Mouse (Mus musculus): Measurements from ENCODE around the gene Tenm4. TPM values are rescaled to one million over a fixed set of nuclear protein-coding genes. Genes with fewer than 3 reads are reported as not detected.

Gene Tenm4
- total RNA-seq, 1 experiment = 38.9 TPM

DNA sequence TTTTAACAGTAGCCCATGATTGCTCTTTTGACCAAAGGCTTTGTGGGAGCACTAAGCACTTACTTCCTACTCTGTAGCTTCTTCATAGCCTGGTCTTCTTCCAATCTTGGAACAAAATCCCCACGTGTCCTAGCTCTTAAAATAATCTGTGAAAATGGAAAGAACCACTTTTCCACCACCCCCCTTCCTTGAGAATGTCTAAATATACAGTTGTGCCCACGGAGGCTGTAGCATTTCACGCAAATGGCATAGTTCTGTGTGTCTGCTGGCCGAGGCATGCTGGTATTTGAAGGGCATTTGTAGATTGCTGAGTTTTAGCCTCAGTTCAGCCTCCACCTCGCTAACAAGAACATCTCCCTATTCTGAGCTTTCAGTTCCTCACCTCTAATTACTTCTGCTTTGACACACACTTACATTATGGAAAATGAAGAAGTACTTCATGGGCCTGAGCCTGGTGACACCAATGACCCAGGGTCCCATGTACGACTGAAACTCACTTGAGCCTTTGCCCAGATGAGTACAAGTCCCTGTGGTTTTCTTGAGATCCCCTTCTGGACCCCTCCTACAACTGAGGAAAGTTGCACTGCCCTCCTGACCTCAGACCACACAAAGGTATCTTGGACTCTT is 306.1 kb downstream of the Tenm4 start:
- H3K9ac ChIP-seq (ENCODE audit: insufficient read depth, low read depth, low read length, poor library complexity, severe bottlenecking) = no peak overlapping the region
- TF ChIP-seq CHD2 (IDR thresholded peaks at IDR 0.05; ENCODE audit: low read depth, low read length) = no peak
- no peak for TF ChIP-seq HCFC1 (IDR thresholded peaks at IDR 0.05; ENCODE audit: borderline replicate concordance, insufficient read depth, low read length)
- TF ChIP-seq MAFK (IDR thresholded peaks at IDR 0.05; ENCODE audit: insufficient read depth, low read depth, low read length) = no peak
- no peaks in the 10 kb centered on the region for H3K4me1 ChIP-seq (ENCODE audit: control insufficient read depth in 2 of 2, insufficient read depth in 2 of 2, low read length in 2 of 2, poor library complexity in 1 of 2)
- H3K9me3 ChIP-seq (ENCODE audit: control insufficient read depth, insufficient read depth, low read depth, low read length) = no peaks in the 10 kb centered on the region
- no peak for DNase-seq (ENCODE audit: low read depth, low spot score)
- H3K4me3 ChIP-seq (ENCODE audit: insufficient read depth in 1 of 2, low read depth in 1 of 2, low read length in 2 of 2, poor library complexity in 1 of 2, severe bottlenecking in 1 of 2) = no peak overlapping the region
- no peaks in the 10 kb centered on the region for H3K36me3 ChIP-seq (ENCODE audit: control insufficient read depth, insufficient read depth, low read length, poor library complexity, severe bottlenecking)
- no peak overlapping the region for H3K27ac ChIP-seq (ENCODE audit: insufficient read depth, low read depth, low read length, poor library complexity, severe bottlenecking)
- in situ Hi-C loops (cut with MboI; ENCODE audit: low sequenced_read_pairs in 2 of 2, unreplicated experiment in 2 of 2) = no loop called here

- Histone ChIP-seq H3K4me3 (ENCODE audit: insufficient read depth in 1 of 2, low read depth in 1 of 2, low read length in 2 of 2, poor library complexity in 1 of 2, severe bottlenecking in 1 of 2) (no peak overlapping the region), H3K9ac (ENCODE audit: insufficient read depth, low read depth, low read length, poor library complexity, severe bottlenecking) (no peak overlapping the region), H3K9me3 (ENCODE audit: control insufficient read depth, insufficient read depth, low read depth, low read length) (no peaks in the 10 kb centered on the region), H3K27ac (ENCODE audit: insufficient read depth, low read depth, low read length, poor library complexity, severe bottlenecking) (no peak overlapping the region), H3K36me3 (ENCODE audit: control insufficient read depth, insufficient read depth, low read length, poor library complexity, severe bottlenecking) (no peaks in the 10 kb centered on the region), H3K4me1 (ENCODE audit: control insufficient read depth in 2 of 2, insufficient read depth in 2 of 2, low read length in 2 of 2, poor library complexity in 1 of 2) (no peaks in the 10 kb centered on the region)
- in situ Hi-C loops (cut with MboI; ENCODE audit: low sequenced_read_pairs in 2 of 2, unreplicated experiment in 2 of 2) = no loop called here
- no peak for TF ChIP-seq HCFC1 (IDR thresholded peaks at IDR 0.05; ENCODE audit: borderline replicate concordance, insufficient read depth, low read length)
- no peak for TF ChIP-seq CHD2 (IDR thresholded peaks at IDR 0.05; ENCODE audit: low read depth, low read length)
- no peak for TF ChIP-seq ZC3H11A (IDR thresholded peaks at IDR 0.05; ENCODE audit: borderline replicate concordance, low read depth, low read length)
- TF ChIP-seq ZNF384 (IDR thresholded peaks at IDR 0.05; ENCODE audit: low read depth, low read length) = no peak
- TF ChIP-seq MAFK (IDR thresholded peaks at IDR 0.05; ENCODE audit: insufficient read depth, low read depth, low read length) = no peak
- DNase-seq (ENCODE audit: low read depth, low spot score) = no peak
Observed at GRCm38 (mm10) chr7:96479139-96479538, 308.1 kb downstream of the Tenm4 start.

GRCm38 (mm10) chr7:96480351-96480983 is 309.4 kb downstream of the Tenm4 start:
- Histone ChIP-seq H3K4me3 (ENCODE audit: insufficient read depth in 1 of 2, low read depth in 1 of 2, low read length in 2 of 2, poor library complexity in 1 of 2, severe bottlenecking in 1 of 2) (no peak overlapping the region), H3K36me3 (ENCODE audit: control insufficient read depth, insufficient read depth, low read length, poor library complexity, severe bottlenecking) (no peaks in the 10 kb centered on the region), H3K4me1 (ENCODE audit: control insufficient read depth in 2 of 2, insufficient read depth in 2 of 2, low read length in 2 of 2, poor library complexity in 1 of 2) (no peaks in the 10 kb centered on the region), H3K27ac (ENCODE audit: insufficient read depth, low read depth, low read length, poor library complexity, severe bottlenecking) (no peak overlapping the region), H3K9me3 (ENCODE audit: control insufficient read depth, insufficient read depth, low read depth, low read length) (no peaks in the 10 kb centered on the region), H3K9ac (ENCODE audit: insufficient read depth, low read depth, low read length, poor library complexity, severe bottlenecking) (no peak overlapping the region)
- TF ChIP-seq HCFC1 (IDR thresholded peaks at IDR 0.05; ENCODE audit: borderline replicate concordance, insufficient read depth, low read length) (no peak), MAFK (IDR thresholded peaks at IDR 0.05; ENCODE audit: insufficient read depth, low read depth, low read length) (no peak), CHD2 (IDR thresholded peaks at IDR 0.05; ENCODE audit: low read depth, low read length) (no peak), ZNF384 (IDR thresholded peaks at IDR 0.05; ENCODE audit: low read depth, low read length) (no peak), ZC3H11A (IDR thresholded peaks at IDR 0.05; ENCODE audit: borderline replicate concordance, low read depth, low read length) (no peak)
- no peak for DNase-seq (ENCODE audit: low read depth, low spot score)
- in situ Hi-C loops (cut with MboI; ENCODE audit: low sequenced_read_pairs in 2 of 2, unreplicated experiment in 2 of 2) = no loop called here

DNA sequence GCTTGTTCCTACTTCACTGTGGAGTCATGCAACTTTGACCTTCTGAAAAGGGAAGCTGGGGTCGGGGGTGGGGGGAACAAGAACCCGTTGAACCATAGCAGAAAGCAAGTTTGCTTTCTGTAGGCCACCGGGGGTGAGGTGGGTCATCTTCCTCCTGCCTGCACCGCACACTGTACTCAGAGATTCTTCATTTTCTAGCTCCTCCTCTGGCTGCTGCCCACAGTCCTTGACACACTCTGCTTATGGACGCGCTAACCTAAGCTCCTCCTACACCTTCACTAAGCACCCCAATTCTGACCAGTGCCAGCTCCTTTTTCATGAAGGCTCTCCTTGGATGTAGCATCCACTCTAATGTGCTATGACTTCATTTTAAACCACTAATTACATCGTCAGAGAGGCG is 311.9 kb downstream of the Tenm4 start:
- H3K4me1 ChIP-seq (ENCODE audit: control insufficient read depth in 2 of 2, insufficient read depth in 2 of 2, low read length in 2 of 2, poor library complexity in 1 of 2) = no peaks in the 10 kb centered on the region
- no peak overlapping the region for H3K27ac ChIP-seq (ENCODE audit: insufficient read depth, low read depth, low read length, poor library complexity, severe bottlenecking)
- H3K9me3 ChIP-seq (ENCODE audit: control insufficient read depth, insufficient read depth, low read depth, low read length) = no peaks in the 10 kb centered on the region
- DNase-seq (ENCODE audit: low read depth, low spot score) = no peak
- no peak for TF ChIP-seq CHD2 (IDR thresholded peaks at IDR 0.05; ENCODE audit: low read depth, low read length)
- TF ChIP-seq MAFK (IDR thresholded peaks at IDR 0.05; ENCODE audit: insufficient read depth, low read depth, low read length) = no peak
- TF ChIP-seq HCFC1 (IDR thresholded peaks at IDR 0.05; ENCODE audit: borderline replicate concordance, insufficient read depth, low read length) = no peak
- no peak for TF ChIP-seq ZNF384 (IDR thresholded peaks at IDR 0.05; ENCODE audit: low read depth, low read length)
- TF ChIP-seq ZC3H11A (IDR thresholded peaks at IDR 0.05; ENCODE audit: borderline replicate concordance, low read depth, low read length) = no peak
- H3K36me3 ChIP-seq (ENCODE audit: control insufficient read depth, insufficient read depth, low read length, poor library complexity, severe bottlenecking) = no peaks in the 10 kb centered on the region
- H3K9ac ChIP-seq (ENCODE audit: insufficient read depth, low read depth, low read length, poor library complexity, severe bottlenecking) = no peak overlapping the region
- in situ Hi-C loops (cut with MboI; ENCODE audit: low sequenced_read_pairs in 2 of 2, unreplicated experiment in 2 of 2) = no loop called here
- H3K4me3 ChIP-seq (ENCODE audit: insufficient read depth in 1 of 2, low read depth in 1 of 2, low read length in 2 of 2, poor library complexity in 1 of 2, severe bottlenecking in 1 of 2) = no peak overlapping the region
